Mouse (Mus musculus): ENCODE measurements around the gene Wfdc10.

Wfdc10 gene

GRCm38 (mm10) chr2:164701761-164702160 lies 45.9 kb downstream of the Wfdc10 start:
- no peak for DNase-seq (ENCODE audit: low spot score)

DNA sequence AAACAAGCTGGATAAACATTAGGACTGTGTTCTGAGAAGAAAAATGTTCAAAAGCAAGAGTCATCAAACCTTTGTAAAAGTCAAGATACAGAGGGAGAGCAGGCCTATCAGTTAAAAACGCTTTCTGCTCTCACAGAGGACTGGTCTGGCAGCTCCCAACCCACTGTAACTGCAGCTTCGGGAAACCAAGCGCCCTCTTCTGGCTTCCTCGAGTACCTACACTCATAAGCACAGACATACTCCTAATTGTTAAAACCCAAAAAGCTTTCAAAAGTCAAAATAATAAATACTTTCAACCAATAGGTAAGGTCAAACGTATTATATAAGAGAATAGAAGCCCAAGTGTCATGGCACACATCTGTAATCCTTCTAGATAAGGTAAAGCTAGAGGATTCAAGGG lies 48.4 kb downstream of the Wfdc10 start:
- no peak for DNase-seq (ENCODE audit: low spot score)

DNA sequence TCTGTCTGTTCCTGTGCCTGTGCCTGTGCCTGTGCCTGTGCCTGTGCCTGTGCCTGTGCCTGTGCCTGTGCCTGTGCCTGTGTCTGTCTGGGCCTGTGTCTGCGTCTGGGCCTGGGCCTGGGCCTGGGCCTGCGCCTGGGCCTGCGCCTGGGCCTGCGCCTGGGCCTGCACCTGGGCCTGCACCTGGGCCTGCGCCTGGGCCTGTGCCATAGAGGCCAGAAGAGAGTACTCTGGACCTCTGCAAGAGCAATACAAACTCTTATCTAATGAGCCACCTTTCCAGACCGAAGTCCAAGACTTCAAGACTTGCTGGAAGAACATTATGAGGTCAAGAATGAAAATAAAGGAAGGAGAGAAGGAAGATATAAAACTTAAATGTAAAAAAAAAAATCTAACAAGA lies 49.5 kb downstream of the Wfdc10 start:
- no peak for DNase-seq (ENCODE audit: low spot score)

DNA sequence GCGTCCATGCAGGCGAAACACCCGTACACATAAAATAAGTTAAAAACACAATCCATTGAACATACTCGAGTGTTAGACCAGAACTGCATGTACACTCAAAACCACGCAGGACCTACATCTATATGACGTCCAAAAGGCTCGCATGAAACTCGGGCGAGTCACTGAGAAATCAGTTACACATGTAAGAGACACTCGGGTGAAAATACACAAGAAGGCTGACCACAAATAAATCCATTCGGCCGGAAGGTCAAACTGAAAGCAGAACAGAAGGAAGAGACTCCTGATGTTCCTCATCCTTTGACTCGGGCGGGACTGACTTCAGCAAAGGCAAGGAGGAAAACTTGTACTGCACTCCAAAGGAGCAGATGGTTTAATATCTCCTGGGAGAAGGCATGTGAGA lies 50.1 kb downstream of the Wfdc10 start:
- no peak for DNase-seq (ENCODE audit: low spot score)
